Mouse (Mus musculus) embryonic facial prominence, embryonic 14.5 days (tissue): Measurements from ENCODE around the gene Fndc8. TPM values are rescaled to one million over a fixed set of nuclear protein-coding genes. Genes with fewer than 3 reads are reported as not detected.
A peak's percentile ranks its signal among the peaks of the same experiment; 100 is the strongest.

Experiments
- ATAC-seq: fragments of 200-750 bp; cut with Nextera tagmentation; 2 replicates; pipeline ENCODE4 v1.8.0; 2017; ENCODE audit warnings: low read depth, moderate number of reproducible peaks, moderate TSS enrichment
- DNase-seq: peaks from one replicate; pipeline ENCODE4 v3.0.0-alpha.2; 2015; ENCODE audit warnings: low spot score
- H3K27ac ChIP-seq: fragments of 300-500 bp; sonication (generic); replicated peaks from 2 replicates; pipeline ENCODE4 v1.5.1; 2014; ENCODE audit warnings: low read depth, mild to moderate bottlenecking, low read length, moderate library complexity
- H3K27me3 ChIP-seq: fragments of 300-500 bp; sonication (generic); replicated peaks from 2 replicates; pipeline ENCODE4 v1.6.1; 2014; ENCODE audit warnings: low read length; ENCODE audit not compliant: control insufficient read depth, insufficient read depth
- H3K36me3 ChIP-seq: fragments of 300-500 bp; sonication (generic); 2 replicates; pipeline ENCODE4 v1.6.1; 2014; ENCODE audit warnings: low read length, mixed read lengths; ENCODE audit not compliant: control insufficient read depth, insufficient read depth
- H3K4me1 ChIP-seq: fragments of 300-500 bp; sonication (generic); 2 replicates; pipeline ENCODE4 v1.6.1; 2014; ENCODE audit warnings: antibody characterized with exemption, low read length; ENCODE audit not compliant: control insufficient read depth, insufficient read depth
- H3K4me2 ChIP-seq: fragments of 300-500 bp; sonication (generic); 2 replicates; pipeline ENCODE4 v1.6.1; 2014; ENCODE audit warnings: low read depth, mild to moderate bottlenecking, low read length, moderate library complexity, mixed read lengths
- H3K4me3 ChIP-seq: fragments of 300-500 bp; sonication (generic); 2 replicates; pipeline ENCODE4 v1.5.1; 2014; ENCODE audit warnings: low read depth, mild to moderate bottlenecking, low read length
- H3K9ac ChIP-seq: fragments of 300-500 bp; sonication (generic); 2 replicates; pipeline ENCODE4 v1.6.1; 2014; ENCODE audit warnings: low read depth, mild to moderate bottlenecking, low read length, moderate library complexity, mixed read lengths
- H3K9me3 ChIP-seq: fragments of 300-500 bp; sonication (generic); 2 replicates; pipeline ENCODE4 v1.6.1; 2016; ENCODE audit warnings: low read length; ENCODE audit not compliant: control insufficient read depth
- WGBS: fragments of 180-500 bp; shearing (Covaris S2); extraction: QIAGEN DNeasy Blood & Tissue Kit; methylation state at CpG from one replicate; pipeline ENCODE4 v1.1.7; 2014; 5-methylcytosine and 5-hydroxymethylcytosine counted together
- polyA plus RNA-seq: library from polyadenylated mRNA; unstranded; fragments of >200 nt; fragmentation: Nextera tagmentation; extraction: Ambion mirVana; gene quantifications from 2 replicates; pipeline ENCODE4 v1.2.1, GENCODE M21; 2014

Fndc8 gene
- polyA plus RNA-seq, 1 experiment from 2014 or later = 0.47 TPM

DNA sequence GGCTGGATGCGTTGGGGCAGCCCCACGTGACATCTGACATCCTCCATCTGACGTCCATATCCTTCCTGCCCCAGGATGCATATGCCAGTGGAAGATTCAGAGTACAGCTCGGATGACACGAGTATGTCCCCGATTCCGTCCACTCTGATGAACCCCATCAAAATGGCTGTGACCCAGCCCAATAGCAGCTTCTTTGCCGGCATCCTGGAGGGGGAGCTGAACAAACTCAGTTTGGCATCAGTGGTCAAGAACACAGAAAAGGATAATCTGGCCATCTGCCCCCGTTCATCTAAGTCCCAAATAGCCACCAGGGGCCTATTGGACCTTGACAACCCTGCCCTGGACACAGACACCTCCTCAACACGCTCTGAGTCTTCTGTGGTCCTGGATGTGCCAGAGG is 5.6 kb downstream of the Fndc8 start:
- WGBS = 81% methylated on average over 10 of the region's 10 CpGs

DNA sequence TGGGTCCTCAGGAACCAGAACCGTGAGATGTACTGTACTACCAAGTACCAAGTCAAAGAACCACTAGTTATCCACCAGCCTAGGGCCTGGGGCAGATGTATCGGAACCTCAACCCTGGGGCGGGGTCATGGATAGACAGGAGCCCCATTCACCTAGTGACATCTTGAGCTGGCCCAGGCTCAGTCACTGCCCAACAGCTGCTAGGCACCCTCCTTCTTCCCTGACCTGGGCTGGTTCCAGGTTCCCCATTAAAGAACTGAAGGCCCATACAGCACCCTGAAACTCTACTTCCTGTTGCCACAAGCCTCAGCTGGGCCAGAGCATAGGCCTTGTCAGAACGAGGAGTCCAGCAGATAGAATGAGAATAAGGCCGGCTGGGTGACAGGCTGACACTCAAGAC is 7.8 kb downstream of the Fndc8 start:
- H3K4me2 ChIP-seq = no peak overlapping the region
- no peak overlapping the region for H3K4me3 ChIP-seq
- WGBS = 91% methylated on average over 5 of the region's 5 CpGs
- no peaks in the 10 kb centered on the region for H3K4me1 ChIP-seq
- no peak overlapping the region for H3K27ac ChIP-seq
- no peaks in the 10 kb centered on the region for H3K27me3 ChIP-seq
- H3K9ac ChIP-seq = no peak overlapping the region
- peaks cover 56% of the 10 kb centered on the region for H3K36me3 ChIP-seq
- ATAC-seq (no peak), DNase-seq (no peak)
- no peaks in the 10 kb centered on the region for H3K9me3 ChIP-seq

More for the DNA sequence above, 5.6 kb downstream of the Fndc8 start:
- no peaks in the 10 kb centered on the region for H3K27me3 ChIP-seq
- H3K4me1 ChIP-seq = no peaks in the 10 kb centered on the region
- H3K4me3 ChIP-seq = no peak overlapping the region
- H3K9me3 ChIP-seq = no peaks in the 10 kb centered on the region
- no peak overlapping the region for H3K4me2 ChIP-seq
- ATAC-seq = no peak
- H3K27ac ChIP-seq = no peak overlapping the region
- H3K9ac ChIP-seq = no peak overlapping the region
- no peak for DNase-seq
- peaks cover 33% of the 10 kb centered on the region for H3K36me3 ChIP-seq

DNA sequence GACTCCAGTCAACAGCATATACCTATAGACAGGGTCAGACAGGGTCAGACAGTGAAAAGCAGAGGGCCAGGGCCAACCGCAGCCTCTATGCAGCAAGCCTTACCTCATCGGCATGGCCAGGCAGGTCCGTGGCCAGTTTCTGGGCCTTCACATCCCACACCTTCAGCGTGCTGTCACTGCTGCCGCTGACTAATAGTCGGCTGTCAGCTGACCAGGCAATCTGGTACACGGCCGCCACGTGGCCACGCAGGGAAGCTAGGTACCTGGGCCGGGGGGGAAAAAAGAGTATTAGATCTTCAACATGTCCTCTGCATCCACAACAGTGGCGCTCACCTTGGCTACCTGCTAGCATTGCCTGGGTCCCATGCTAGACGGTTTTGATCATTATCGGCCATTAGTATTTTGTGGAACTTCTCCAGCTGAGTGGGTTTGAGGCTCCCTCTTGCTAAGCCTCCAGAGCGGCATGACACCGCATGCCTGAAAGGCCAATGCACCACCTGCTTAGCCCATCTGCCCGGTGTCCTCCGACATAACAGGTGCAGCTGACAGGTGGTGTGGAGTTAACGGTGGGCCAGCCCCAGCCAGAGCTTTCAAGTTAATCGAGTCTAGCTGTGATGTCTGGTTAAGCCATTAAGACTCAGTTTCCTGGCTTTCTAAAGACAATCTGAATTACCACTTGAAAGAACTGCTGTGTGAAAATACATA is 9.8 kb downstream of the Fndc8 start:
- no peaks in the 10 kb centered on the region for H3K27me3 ChIP-seq
- DNase-seq (peak; percentile 11), ATAC-seq (no peak)
- H3K9me3 ChIP-seq = no peaks in the 10 kb centered on the region
- H3K4me1 ChIP-seq = no peaks in the 10 kb centered on the region
- H3K4me2 ChIP-seq = no peak overlapping the region
- no peak overlapping the region for H3K9ac ChIP-seq
- no peak overlapping the region for H3K4me3 ChIP-seq
- H3K36me3 ChIP-seq = peaks cover 76% of the 10 kb centered on the region
- 89% methylated on average over 20 of the region's 20 CpGs for WGBS
- no peak overlapping the region for H3K27ac ChIP-seq

DNA sequence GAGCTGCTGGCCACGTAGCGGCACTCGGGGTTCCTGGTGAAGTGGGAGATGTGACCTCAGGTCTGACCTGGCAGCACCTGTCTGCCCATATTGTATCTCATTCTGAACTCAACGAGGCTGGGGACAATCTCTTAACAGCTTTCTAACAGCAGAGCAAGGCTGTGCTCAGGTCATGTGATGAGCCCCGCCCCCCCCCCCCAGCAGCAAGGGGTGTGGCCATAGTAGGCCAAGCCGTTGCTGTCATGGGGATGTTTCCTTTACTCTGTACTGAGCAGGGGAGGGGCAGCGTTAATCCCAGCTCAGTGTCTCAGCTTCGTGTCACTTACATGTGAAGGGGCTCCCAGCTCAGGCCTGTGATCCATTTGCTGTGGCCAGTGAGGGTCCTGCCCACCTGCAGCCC is 13.0 kb downstream of the Fndc8 start:
- H3K9me3 ChIP-seq = no peaks in the 10 kb centered on the region
- no peaks in the 10 kb centered on the region for H3K27me3 ChIP-seq
- peaks cover 69% of the 10 kb centered on the region for H3K36me3 ChIP-seq
- no peak for DNase-seq
- 0 out of 2 replicates have a peak, but pooled peaks cover 5% of the 10 kb centered on the region for H3K4me1 ChIP-seq
- WGBS = 54% methylated on average over 8 of the region's 8 CpGs
- H3K9ac ChIP-seq = no peak overlapping the region
- no peak overlapping the region for H3K4me3 ChIP-seq
- no peak overlapping the region for H3K4me2 ChIP-seq
- no peak overlapping the region for H3K27ac ChIP-seq
- ATAC-seq = no peak

DNA sequence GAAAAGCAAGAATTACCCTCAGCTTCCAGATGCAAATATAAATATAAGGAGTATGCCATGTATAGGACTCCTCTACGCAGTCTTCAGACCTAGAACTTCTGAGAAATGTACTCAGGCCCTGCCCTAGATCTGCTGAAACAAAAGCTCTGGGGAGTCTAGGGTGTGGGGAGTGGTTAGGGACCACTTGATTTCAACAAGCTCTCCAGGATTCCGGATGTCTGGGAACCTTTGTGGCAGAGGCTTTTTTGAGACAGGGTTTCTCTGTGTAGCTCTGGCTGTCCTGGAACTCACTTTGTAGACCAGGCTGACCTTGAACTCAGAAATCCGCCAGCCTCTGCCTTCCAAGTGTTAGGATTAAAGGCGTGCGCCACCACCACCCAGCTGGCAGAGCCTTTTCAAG is 13.9 kb downstream of the Fndc8 start:
- H3K9me3 ChIP-seq = no peaks in the 10 kb centered on the region
- H3K4me3 ChIP-seq = no peak overlapping the region
- 0 out of 2 replicates have a peak, but pooled peaks cover 5% of the 10 kb centered on the region for H3K4me1 ChIP-seq
- ATAC-seq (no peak), DNase-seq (no peak)
- H3K4me2 ChIP-seq = no peak overlapping the region
- H3K27me3 ChIP-seq = no peaks in the 10 kb centered on the region
- 90% methylated on average over 5 of the region's 5 CpGs for WGBS
- peaks cover 60% of the 10 kb centered on the region for H3K36me3 ChIP-seq
- no peak overlapping the region for H3K27ac ChIP-seq
- no peak overlapping the region for H3K9ac ChIP-seq

DNA sequence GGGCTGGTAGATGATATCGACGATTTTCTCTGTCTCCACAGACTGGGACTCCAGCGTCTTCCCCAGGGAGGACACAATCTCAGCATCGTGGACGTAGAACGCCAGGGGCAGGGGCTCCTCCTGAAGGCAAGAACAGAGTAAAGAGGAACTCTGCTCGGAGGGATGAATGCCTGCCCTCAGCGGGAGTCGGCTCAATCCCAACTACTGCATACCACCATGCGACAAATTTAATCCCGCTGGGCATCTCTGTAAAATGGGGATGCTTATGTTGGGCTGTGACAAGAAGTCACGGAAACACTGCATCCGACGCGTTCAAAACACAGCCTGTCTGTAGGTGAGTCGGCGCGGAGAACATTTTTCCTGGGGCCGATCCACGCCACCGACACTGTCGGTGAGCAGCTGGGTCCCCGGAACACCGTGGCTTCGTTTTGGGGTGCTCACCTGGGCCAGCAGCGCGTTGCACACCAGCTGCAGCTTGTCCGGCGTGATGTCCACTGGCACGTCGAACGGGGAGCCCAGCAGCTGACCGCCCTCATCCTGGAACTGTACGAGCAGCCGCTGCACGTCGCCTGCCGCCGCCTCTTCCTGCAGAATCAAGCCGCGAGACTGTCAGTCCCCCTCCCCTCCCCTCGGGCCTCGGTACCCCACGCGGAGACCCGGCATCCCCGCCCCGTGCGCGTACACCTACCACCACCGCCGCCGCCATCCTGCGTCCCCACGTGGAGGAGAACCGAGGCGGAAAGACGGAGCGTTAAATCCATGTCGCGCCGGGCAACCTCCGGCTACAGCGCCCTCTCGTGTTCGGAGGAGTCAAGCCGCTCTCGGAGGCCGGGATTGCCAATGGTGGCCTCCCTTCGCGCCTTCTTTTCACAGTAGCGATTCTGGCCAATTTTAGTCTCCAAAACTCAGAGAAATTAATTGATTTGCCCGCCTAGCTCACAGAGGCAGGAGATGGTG is 16.0 kb downstream of the Fndc8 start, which contains the start of gene Nle1:
Gene Nle1 (minus strand): TSS at position 761 of the 957 bp plus-strand sequence.
- H3K4me1 ChIP-seq = 0 out of 2 replicates have a peak, but pooled peaks cover 5% of the 10 kb centered on the region
- H3K27me3 ChIP-seq = no peaks in the 10 kb centered on the region
- peak within 1 kb of the TSS; percentile 86 for H3K9ac ChIP-seq
- no peak within 1 kb of the TSS for H3K27ac ChIP-seq
- peak within 1 kb of the TSS; percentile 80 for H3K4me2 ChIP-seq
- ATAC-seq = peak; percentile 81
- DNase-seq = peak; percentile 93
- H3K9me3 ChIP-seq = no peaks in the 10 kb centered on the region
- under 1% methylated on average over 58 of the region's 73 CpGs for WGBS
- peak within 1 kb of the TSS; percentile 85 for H3K4me3 ChIP-seq
- H3K36me3 ChIP-seq = peaks cover 39% of the 10 kb centered on the region

DNA sequence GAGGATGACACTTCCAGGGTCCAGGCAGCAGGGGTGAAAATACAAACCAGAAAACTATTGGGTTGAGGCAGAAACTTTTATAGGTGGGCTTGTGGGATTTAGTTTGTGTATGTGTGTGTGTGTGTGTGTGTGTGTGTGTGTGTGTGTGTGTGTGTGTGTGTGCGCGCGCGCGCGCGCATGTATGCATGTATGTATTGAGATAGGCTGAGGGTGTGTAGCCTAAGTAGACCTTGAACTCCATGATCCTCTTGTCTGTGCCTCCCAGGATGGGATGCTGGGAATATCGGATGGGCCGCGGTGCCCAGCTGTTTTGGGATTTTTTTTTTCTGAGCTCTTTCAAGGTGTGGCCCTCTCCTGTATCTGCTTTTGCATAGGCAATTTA is 16.7 kb downstream of the Fndc8 start:
- Histone ChIP-seq H3K27me3 (no peaks in the 10 kb centered on the region), H3K9ac (peak overlapping the region; percentile 86), H3K27ac (no peak overlapping the region), H3K9me3 (no peaks in the 10 kb centered on the region), H3K36me3 (peaks cover 32% of the 10 kb centered on the region), H3K4me2 (peak overlapping the region; percentile 80), H3K4me1 (0 out of 2 replicates have a peak, but pooled peaks cover 5% of the 10 kb centered on the region), H3K4me3 (peak overlapping the region; percentile 85)
- ATAC-seq (no peak), DNase-seq (no peak)
- WGBS = 71% methylated on average over 6 of the region's 10 CpGs

DNA sequence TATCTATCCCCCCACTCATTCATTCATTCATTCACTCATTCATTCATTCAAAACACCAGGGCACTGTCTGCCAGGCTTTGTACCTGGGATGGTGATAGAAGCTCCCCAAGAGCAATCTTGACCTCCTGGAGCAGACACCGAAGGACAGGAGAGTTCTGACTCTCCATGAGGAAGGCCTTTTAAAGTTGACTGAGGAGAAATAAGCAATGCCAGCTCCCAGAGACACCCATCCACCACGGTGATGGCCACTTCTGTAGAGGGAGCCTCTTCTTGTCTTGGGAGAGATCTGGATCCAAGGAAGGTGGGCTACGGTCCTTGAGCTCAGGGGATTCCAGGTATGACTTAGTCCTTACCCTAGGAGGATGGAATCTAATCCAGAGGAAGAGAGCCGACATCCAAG is 18.3 kb downstream of the Fndc8 start, which contains the start of gene Unc45b:
Gene Unc45b (plus strand): TSS at position 301 of the 400 bp plus-strand sequence.
- 81% methylated on average over 4 of the region's 4 CpGs for WGBS
- no peak within 1 kb of the TSS for H3K9ac ChIP-seq
- H3K4me1 ChIP-seq = 0 out of 2 replicates have a peak, but pooled peaks cover 5% of the 10 kb centered on the region
- no peak for ATAC-seq
- no peak within 1 kb of the TSS for H3K4me3 ChIP-seq
- H3K27me3 ChIP-seq = no peaks in the 10 kb centered on the region
- DNase-seq = no peak
- H3K4me2 ChIP-seq = no peak within 1 kb of the TSS
- H3K27ac ChIP-seq = no peak within 1 kb of the TSS
- H3K36me3 ChIP-seq = peaks cover 16% of the 10 kb centered on the region; the same call in 1 of the 2 replicates
- no peaks in the 10 kb centered on the region for H3K9me3 ChIP-seq
